Mouse (Mus musculus) neural tube, embryonic 15.5 days (tissue): ENCODE measurements around the gene B3galt5. TPM values are rescaled to one million over a fixed set of nuclear protein-coding genes. Genes with fewer than 3 reads are reported as not detected.
A peak's percentile ranks its signal among the peaks of the same experiment; 100 is the strongest.

Experiments
- ATAC-seq: fragments of 200-750 bp; cut with Nextera tagmentation; 2 replicates; pipeline ENCODE4 v1.8.0; 2017; ENCODE audit warnings: mild to moderate bottlenecking, moderate TSS enrichment, moderate library complexity; ENCODE audit not compliant: low FRiP score
- H3K27ac ChIP-seq: fragments of 300-500 bp; sonication (generic); replicated peaks from 2 replicates; pipeline ENCODE4 v1.5.1; 2015; ENCODE audit warnings: mild to moderate bottlenecking, inconsistent platforms
- H3K27me3 ChIP-seq: fragments of 300-500 bp; sonication (generic); replicated peaks from 2 replicates; pipeline ENCODE4 v1.6.1; 2015; ENCODE audit warnings: inconsistent platforms
- H3K36me3 ChIP-seq: fragments of 300-500 bp; sonication (generic); 2 replicates; pipeline ENCODE4 v1.6.1; 2015; ENCODE audit warnings: inconsistent platforms
- H3K4me1 ChIP-seq: fragments of 300-500 bp; sonication (generic); 2 replicates; pipeline ENCODE4 v1.6.1; 2015; ENCODE audit warnings: inconsistent platforms
- H3K4me2 ChIP-seq: fragments of 300-500 bp; sonication (generic); 2 replicates; pipeline ENCODE4 v1.6.1; 2015; ENCODE audit warnings: inconsistent platforms, mild to moderate bottlenecking, moderate library complexity
- H3K4me3 ChIP-seq: fragments of 300-500 bp; sonication (generic); replicated peaks from 2 replicates; pipeline ENCODE4 v1.5.1; 2015; ENCODE audit warnings: mild to moderate bottlenecking, inconsistent platforms
- H3K9ac ChIP-seq: fragments of 300-500 bp; sonication (generic); replicated peaks from 2 replicates; pipeline ENCODE4 v1.6.1; 2015; ENCODE audit warnings: mild to moderate bottlenecking, inconsistent platforms
- H3K9me3 ChIP-seq: fragments of 300-500 bp; sonication (generic); replicated peaks from 2 replicates; pipeline ENCODE4 v1.6.1; 2016; ENCODE audit warnings: inconsistent platforms
- WGBS: fragments of 180-500 bp; shearing (Covaris S2); methylation state at CpG from one replicate; pipeline ENCODE4 v1.1.7; 2015; ENCODE audit warnings: mixed read lengths; 5-methylcytosine and 5-hydroxymethylcytosine counted together
- polyA plus RNA-seq: library from polyadenylated mRNA; unstranded; fragments of >200 nt; fragmentation: Nextera tagmentation; extraction: Ambion mirVana; gene quantifications from 2 replicates; pipeline ENCODE4 v1.2.1, GENCODE M21; 2015

Gene B3galt5
- polyA plus RNA-seq, 1 experiment from 2014 or later, result 6.2 TPM

- no peaks in the 10 kb centered on the region for H3K27me3 ChIP-seq
- 96% methylated on average over 2 of the region's 2 CpGs for WGBS
- peaks cover 25% of the 10 kb centered on the region; the same call in 1 of the 2 replicates for H3K4me1 ChIP-seq
- H3K36me3 ChIP-seq, result no peaks in the 10 kb centered on the region
- H3K9me3 ChIP-seq, result no peaks in the 10 kb centered on the region
- H3K4me2 ChIP-seq, result no peak overlapping the region
- H3K9ac ChIP-seq, result no peak overlapping the region
- no peak overlapping the region for H3K27ac ChIP-seq
- no peak overlapping the region for H3K4me3 ChIP-seq
- ATAC-seq, result no peak
Measured at GRCm38 (mm10) chr16:96351520-96351919, 115.9 kb downstream of the B3galt5 start.

GRCm38 (mm10) chr16:96353296-96353896, 117.8 kb downstream of the B3galt5 start:
- no peaks in the 10 kb centered on the region for H3K27me3 ChIP-seq
- WGBS, result 81% methylated on average over 6 of the region's 6 CpGs
- H3K9ac ChIP-seq, result no peak overlapping the region
- H3K27ac ChIP-seq, result 0 out of 2 replicates have a peak overlapping the region, but pooled peaks have one; percentile 13
- ATAC-seq, result no peak
- peaks cover 16% of the 10 kb centered on the region; the same call in 1 of the 2 replicates for H3K4me1 ChIP-seq
- H3K4me2 ChIP-seq, result no peak overlapping the region
- no peak overlapping the region for H3K4me3 ChIP-seq
- H3K9me3 ChIP-seq, result no peaks in the 10 kb centered on the region
- no peaks in the 10 kb centered on the region for H3K36me3 ChIP-seq

- WGBS, result 34% methylated on average over 6 of the region's 6 CpGs
- no peaks in the 10 kb centered on the region for H3K27me3 ChIP-seq
- peak overlapping the region; percentile 27 for H3K4me2 ChIP-seq
- H3K36me3 ChIP-seq, result no peaks in the 10 kb centered on the region
- H3K4me3 ChIP-seq, result peak overlapping the region; percentile 19
- H3K9me3 ChIP-seq, result no peaks in the 10 kb centered on the region
- peaks cover 14% of the 10 kb centered on the region; the same call in 1 of the 2 replicates for H3K4me1 ChIP-seq
- H3K27ac ChIP-seq, result no peak overlapping the region; the same call in 1 of the 2 replicates
- H3K9ac ChIP-seq, result no peak overlapping the region
- ATAC-seq, result peak; percentile 79
Measured at GRCm38 (mm10) chr16:96353996-96354395, 118.4 kb downstream of the B3galt5 start.

- Histone ChIP-seq H3K36me3 (no peaks in the 10 kb centered on the region), H3K9ac (no peak overlapping the region), H3K4me3 (peak overlapping the region; percentile 18), H3K27ac (no peak overlapping the region), H3K27me3 (0 out of 2 replicates have a peak, but pooled peaks cover 2% of the 10 kb centered on the region), H3K4me2 (peak overlapping the region; percentile 45), H3K4me1 (peaks cover 14% of the 10 kb centered on the region; the same call in 1 of the 2 replicates), H3K9me3 (no peaks in the 10 kb centered on the region)
- ATAC-seq, result no peak
- 7% methylated on average over 10 of the region's 10 CpGs for WGBS
Measured at GRCm38 (mm10) chr16:96357903-96358302, 122.3 kb downstream of the B3galt5 start.

DNA sequence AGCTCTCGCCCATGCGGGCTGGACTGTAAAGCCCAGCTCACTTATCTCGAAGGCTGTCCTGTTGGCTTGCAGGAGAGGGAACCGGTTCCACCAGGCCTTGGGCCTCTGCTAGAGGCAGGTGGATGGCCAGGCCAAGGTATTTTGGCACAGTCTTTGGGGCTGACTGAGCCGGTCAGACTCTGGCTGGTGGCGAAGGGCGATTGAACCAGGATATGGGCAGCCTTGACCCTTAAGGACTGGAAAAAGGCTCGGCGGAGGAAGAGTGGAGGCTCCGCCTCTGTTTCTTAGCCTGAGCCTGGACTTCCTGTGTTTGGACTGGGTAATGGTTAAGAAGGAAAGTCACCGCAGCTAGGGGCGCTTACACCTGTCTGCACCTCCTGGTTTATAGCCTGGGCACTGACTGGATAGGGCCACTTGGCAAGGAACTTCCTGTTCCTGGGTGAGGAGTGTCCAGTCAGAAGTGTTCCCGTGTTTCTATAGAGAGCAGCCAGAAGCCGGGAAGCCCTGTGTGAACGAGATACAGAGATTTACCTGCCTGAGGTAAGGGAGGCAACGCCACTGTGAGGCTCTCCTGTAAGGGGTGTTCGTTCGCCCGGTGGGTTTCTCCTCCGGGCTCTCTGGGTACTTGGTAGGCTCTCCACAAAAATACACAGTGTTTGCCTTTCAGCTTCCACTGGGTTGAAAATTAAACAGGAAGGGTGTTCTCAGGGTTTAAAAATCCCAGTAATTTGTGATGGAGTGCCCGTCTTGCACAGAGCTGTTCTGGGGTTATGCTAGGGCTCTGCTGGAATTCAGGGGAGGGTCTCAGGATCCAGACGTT, 125.9 kb downstream of the B3galt5 start:
- Histone ChIP-seq H3K36me3 (no peaks in the 10 kb centered on the region), H3K27me3 (0 out of 2 replicates have a peak, but pooled peaks cover 2% of the 10 kb centered on the region), H3K4me2 (no peak overlapping the region), H3K4me3 (no peak overlapping the region), H3K9me3 (no peaks in the 10 kb centered on the region), H3K27ac (no peak overlapping the region), H3K9ac (no peak overlapping the region), H3K4me1 (no peaks in the 10 kb centered on the region)
- no peak for ATAC-seq
- WGBS, result 83% methylated on average over 22 of the region's 22 CpGs

DNA sequence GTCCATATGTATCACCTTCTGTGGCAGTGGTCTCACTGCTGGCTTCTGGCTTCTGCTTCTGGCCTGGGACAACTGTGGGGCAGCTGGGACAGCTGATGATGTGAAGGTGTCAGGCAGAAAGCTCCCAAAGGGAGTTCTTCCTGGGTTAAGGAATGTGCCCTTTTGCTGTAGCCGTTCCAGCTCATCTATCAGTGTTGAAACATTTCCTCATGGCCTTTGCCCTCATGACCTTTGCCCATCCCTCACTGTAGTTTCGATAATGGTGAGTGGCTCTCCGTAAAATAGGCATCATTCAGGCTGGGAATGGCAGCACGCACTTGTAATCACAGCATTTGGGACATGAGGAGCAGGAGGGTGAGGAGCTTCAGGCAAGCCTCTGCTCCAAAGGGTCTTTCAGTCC, 127.3 kb downstream of the B3galt5 start:
- 0 out of 2 replicates have a peak, but pooled peaks cover 2% of the 10 kb centered on the region for H3K27me3 ChIP-seq
- H3K36me3 ChIP-seq, result no peaks in the 10 kb centered on the region
- ATAC-seq, result no peak
- H3K4me3 ChIP-seq, result no peak overlapping the region
- no peaks in the 10 kb centered on the region for H3K9me3 ChIP-seq
- 34% methylated on average over 4 of the region's 4 CpGs for WGBS
- no peak overlapping the region for H3K9ac ChIP-seq
- H3K4me1 ChIP-seq, result no peaks in the 10 kb centered on the region
- no peak overlapping the region for H3K27ac ChIP-seq
- no peak overlapping the region for H3K4me2 ChIP-seq

DNA sequence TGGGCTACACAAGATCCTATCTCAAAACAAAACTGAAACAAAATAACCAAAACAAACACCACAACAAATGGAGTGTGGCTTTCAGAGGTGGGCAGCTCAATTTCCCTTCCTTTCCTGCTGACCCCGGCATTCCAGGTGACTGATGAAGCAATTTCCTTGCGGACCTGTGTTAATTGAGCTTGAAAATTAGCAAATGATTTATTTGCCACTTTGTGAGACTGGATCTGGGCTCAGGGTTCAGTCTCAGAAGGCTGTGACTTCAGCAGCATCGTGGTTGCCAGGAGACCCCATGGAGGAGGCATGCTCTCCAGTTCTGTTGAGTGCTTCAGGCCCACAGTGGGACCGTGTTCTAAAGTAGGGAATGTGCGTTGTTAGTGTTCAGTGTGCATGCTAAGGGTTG, 127.7 kb downstream of the B3galt5 start:
- no peaks in the 10 kb centered on the region for H3K36me3 ChIP-seq
- no peaks in the 10 kb centered on the region for H3K4me1 ChIP-seq
- WGBS, result 33% methylated on average over 5 of the region's 5 CpGs
- 0 out of 2 replicates have a peak, but pooled peaks cover 2% of the 10 kb centered on the region for H3K27me3 ChIP-seq
- H3K4me3 ChIP-seq, result no peak overlapping the region
- H3K4me2 ChIP-seq, result no peak overlapping the region
- H3K9me3 ChIP-seq, result no peaks in the 10 kb centered on the region
- no peak overlapping the region for H3K9ac ChIP-seq
- no peak overlapping the region for H3K27ac ChIP-seq
- no peak for ATAC-seq

- H3K4me3 ChIP-seq, result no peak overlapping the region
- no peak overlapping the region for H3K4me2 ChIP-seq
- no peaks in the 10 kb centered on the region for H3K36me3 ChIP-seq
- no peaks in the 10 kb centered on the region for H3K9me3 ChIP-seq
- H3K9ac ChIP-seq, result no peak overlapping the region
- H3K27ac ChIP-seq, result no peak overlapping the region
- ATAC-seq, result no peak
- 87% methylated on average over 11 of the region's 11 CpGs for WGBS
- no peaks in the 10 kb centered on the region for H3K4me1 ChIP-seq
- H3K27me3 ChIP-seq, result 0 out of 2 replicates have a peak, but pooled peaks cover 2% of the 10 kb centered on the region
Measured at GRCm38 (mm10) chr16:96364870-96365269, 129.3 kb downstream of the B3galt5 start.

Other genes starting within 250 kb of the B3galt5 start
- gene Psmg1, start 244.8 kb upstream of the B3galt5 start, polyA plus RNA-seq, result 72.0 and 74.6 TPM in 2 replicates
- 199 and 230 TPM in 2 replicates for gene Brwd1, start 153.3 kb upstream of the B3galt5 start, polyA plus RNA-seq
- 273 and 319 TPM in 2 replicates for gene Hmgn1, start 108.1 kb upstream of the B3galt5 start, polyA plus RNA-seq
- 169 and 199 TPM in 2 replicates for gene Wrb, start 90.4 kb upstream of the B3galt5 start, polyA plus RNA-seq
- gene Lca5l, start 43.5 kb upstream of the B3galt5 start, polyA plus RNA-seq, result 1.7 and 1.9 TPM in 2 replicates
- gene Sh3bgr, start 35.4 kb upstream of the B3galt5 start, polyA plus RNA-seq, result 6.1 and 6.7 TPM in 2 replicates
- 0.10 and 0.42 TPM in 2 replicates for gene Itgb2l, start 207.8 kb downstream of the B3galt5 start, polyA plus RNA-seq
- 446 and 482 TPM in 2 replicates for gene Pcp4, start 231.8 kb downstream of the B3galt5 start, polyA plus RNA-seq